Mouse (Mus musculus) MEL (cell line): ENCODE results near the gene Slc4a2. TPM values are rescaled to one million over a fixed set of nuclear protein-coding genes. Genes with fewer than 3 reads are reported as not detected.

Experiments used
- DNase-seq: peaks from one replicate; pipeline ENCODE4 v3.0.0; 2011; ENCODE audit warnings: low read depth, low spot score
- H3K27ac ChIP-seq: 2 replicates; pipeline ENCODE4 v1.5.1; 2012; ENCODE audit warnings: low read depth, mild to moderate bottlenecking, control low read depth, low read length, moderate library complexity; ENCODE audit not compliant: control insufficient read depth
- H3K27me3 ChIP-seq, 2 experiments: fragments of 150-350 bp in 1 of 2; sonication (generic) in 1 of 2; 2 replicates each; pipeline ENCODE4 v1.6.1; 2012; ENCODE audit warnings: low read length in 2 of 2, mild to moderate bottlenecking in 2 of 2, improper control_type of control experiment in 1 of 2, moderate library complexity in 1 of 2; ENCODE audit not compliant: insufficient read depth in 2 of 2, control insufficient read depth in 1 of 2
- H3K36me3 ChIP-seq, 2 experiments: 2 replicates each; pipeline ENCODE4 v1.6.1; 2012 to 2014; ENCODE audit warnings: low read length in 2 of 2, improper control_type of control experiment in 1 of 2, inconsistent platforms in 1 of 2, mild to moderate bottlenecking in 1 of 2; ENCODE audit not compliant: insufficient read depth in 2 of 2, control insufficient read depth in 1 of 2
- H3K4me1 ChIP-seq, 2 experiments: fragments of 150-350 bp in 1 of 2; sonication (generic) in 1 of 2; 2 replicates each; pipeline ENCODE4 v1.6.1; 2012; ENCODE audit warnings: low read length in 2 of 2, improper control_type of control experiment in 1 of 2, mild to moderate bottlenecking in 1 of 2; ENCODE audit not compliant: insufficient read depth in 2 of 2, control insufficient read depth in 1 of 2
- H3K4me3 ChIP-seq, 2 experiments: fragments of 150-350 bp in 1 of 2; sonication (generic) in 1 of 2; 2 replicates each; pipeline ENCODE4 v1.5.1; 2012; ENCODE audit warnings: low read depth in 2 of 2, low read length in 2 of 2, mild to moderate bottlenecking in 2 of 2, moderate library complexity in 2 of 2, control low read depth in 1 of 2, improper control_type of control experiment in 1 of 2; ENCODE audit not compliant: control insufficient read depth in 1 of 2, insufficient read depth in 1 of 2
- H3K79me2 ChIP-seq: 2 replicates; pipeline ENCODE4 v1.6.1; 2012; ENCODE audit warnings: mild to moderate bottlenecking, low read length, moderate library complexity; ENCODE audit not compliant: control insufficient read depth, poor library complexity, insufficient read depth
- H3K9ac ChIP-seq: 2 replicates; pipeline ENCODE4 v1.6.1; 2012; ENCODE audit warnings: low read depth, mild to moderate bottlenecking, control low read depth, low read length, moderate library complexity; ENCODE audit not compliant: control insufficient read depth, poor library complexity, severe bottlenecking
- H3K9me3 ChIP-seq: fragments of 150-350 bp; sonication (generic); replicated peaks from 2 replicates; pipeline ENCODE4 v1.6.1; 2012; ENCODE audit warnings: mild to moderate bottlenecking, low read length, improper control_type of control experiment, moderate library complexity; ENCODE audit not compliant: insufficient read depth
- BHLHE40 ChIP-seq: IDR thresholded peaks from 2 replicates; pipeline ENCODE4 v1.6.1; 2012; ENCODE audit warnings: low read depth, mild to moderate bottlenecking, inconsistent platforms, low read length, improper control_type of control experiment, borderline replicate concordance
- CHD1 ChIP-seq: IDR thresholded peaks from 2 replicates; pipeline ENCODE4 v1.6.1; 2012; ENCODE audit warnings: low read depth, mild to moderate bottlenecking, inconsistent platforms, low read length, improper control_type of control experiment
- CHD2 ChIP-seq: IDR thresholded peaks from 2 replicates; pipeline ENCODE4 v1.6.1; 2011; ENCODE audit warnings: low read length, improper control_type of control experiment
- CTCF ChIP-seq, 3 experiments: IDR thresholded peaks in 2 of 3; conservative IDR thresholded peaks in 1 of 3; 2 replicates each; pipeline ENCODE4 v1.5.1; 2011 to 2012; ENCODE audit warnings: low read length in 3 of 3, low read depth in 2 of 3, mild to moderate bottlenecking in 2 of 3, improper control_type of control experiment in 1 of 3, inconsistent platforms in 1 of 3, mixed read lengths in 1 of 3, moderate library complexity in 1 of 3; ENCODE audit not compliant: control insufficient read depth in 1 of 3, insufficient read depth in 1 of 3, poor library complexity in 1 of 3, severe bottlenecking in 1 of 3
- ELF1 ChIP-seq: IDR thresholded peaks from 2 replicates; pipeline ENCODE4 v1.6.1; 2014; ENCODE audit warnings: low read depth, mild to moderate bottlenecking, inconsistent platforms, low read length, improper control_type of control experiment, moderate library complexity
- EP300 ChIP-seq, 2 experiments: IDR thresholded peaks; 2 replicates each; pipeline ENCODE4 v1.6.1; 2011; ENCODE audit warnings: improper control_type of control experiment in 2 of 2, low read length in 2 of 2, low read depth in 1 of 2, mild to moderate bottlenecking in 1 of 2
- ETS1 ChIP-seq: IDR thresholded peaks from 2 replicates; pipeline ENCODE4 v1.6.1; 2012; ENCODE audit warnings: low read depth, mild to moderate bottlenecking, inconsistent platforms, low read length, improper control_type of control experiment, moderate library complexity
- GABPA ChIP-seq: IDR thresholded peaks from 2 replicates; pipeline ENCODE4 v1.6.1; 2012; ENCODE audit warnings: low read depth, mild to moderate bottlenecking, inconsistent platforms, low read length, improper control_type of control experiment, moderate library complexity
- GATA1 ChIP-seq: IDR thresholded peaks from 2 replicates; pipeline ENCODE4 v1.6.1; 2011; ENCODE audit warnings: low read depth, low read length, improper control_type of control experiment
- HCFC1 ChIP-seq: IDR thresholded peaks from 2 replicates; pipeline ENCODE4 v1.6.1; 2012; ENCODE audit warnings: low read depth, mild to moderate bottlenecking, inconsistent platforms, low read length, improper control_type of control experiment, moderate library complexity
- JUND ChIP-seq: IDR thresholded peaks from 2 replicates; pipeline ENCODE4 v1.6.1; 2011; ENCODE audit warnings: low read depth, mild to moderate bottlenecking, improper control_type of control experiment, low read length
- KAT2A ChIP-seq: conservative IDR thresholded peaks from 2 replicates; pipeline ENCODE4 v1.6.1; 2012; ENCODE audit warnings: low read depth, low read length, improper control_type of control experiment, inconsistent platforms
- MAFK ChIP-seq: IDR thresholded peaks from 2 replicates; pipeline ENCODE4 v1.6.1; 2011; ENCODE audit warnings: low read depth, mild to moderate bottlenecking, low read length, improper control_type of control experiment, borderline replicate concordance
- MAX ChIP-seq: IDR thresholded peaks from 2 replicates; pipeline ENCODE4 v1.6.1; 2011; ENCODE audit warnings: low read length, improper control_type of control experiment
- MAZ ChIP-seq: IDR thresholded peaks from 2 replicates; pipeline ENCODE4 v1.6.1; 2012; ENCODE audit warnings: low read depth, mild to moderate bottlenecking, inconsistent platforms, low read length, improper control_type of control experiment
- MEF2A ChIP-seq: IDR thresholded peaks from 2 replicates; pipeline ENCODE4 v1.6.1; 2014; ENCODE audit warnings: low read depth, mild to moderate bottlenecking, inconsistent platforms, low read length, improper control_type of control experiment; ENCODE audit not compliant: poor library complexity, insufficient replicate concordance, severe bottlenecking; ENCODE audit errors: extremely low read depth
- MXI1 ChIP-seq: IDR thresholded peaks from 2 replicates; pipeline ENCODE4 v1.6.1; 2011; ENCODE audit warnings: mild to moderate bottlenecking, low read depth, low read length, improper control_type of control experiment
- MYB ChIP-seq: IDR thresholded peaks from 2 replicates; pipeline ENCODE4 v1.6.1; 2011; ENCODE audit warnings: mild to moderate bottlenecking, low read depth, low read length, improper control_type of control experiment
- NELFE ChIP-seq: IDR thresholded peaks from 2 replicates; pipeline ENCODE4 v1.6.1; 2011; ENCODE audit warnings: low read depth, low read length, improper control_type of control experiment
- NRF1 ChIP-seq: IDR thresholded peaks from 2 replicates; pipeline ENCODE4 v1.6.1; 2014; ENCODE audit warnings: low read depth, mild to moderate bottlenecking, inconsistent platforms, low read length, improper control_type of control experiment, moderate library complexity; ENCODE audit not compliant: poor library complexity, insufficient read depth, severe bottlenecking
- POLR2A ChIP-seq, 2 experiments: IDR thresholded peaks; 2 replicates each; pipeline ENCODE4 v1.6.1; 2011 to 2012; ENCODE audit warnings: low read length in 2 of 2, mild to moderate bottlenecking in 2 of 2, control low read depth in 1 of 2, improper control_type of control experiment in 1 of 2, low read depth in 1 of 2, moderate library complexity in 1 of 2; ENCODE audit not compliant: control insufficient read depth in 1 of 2, insufficient read depth in 1 of 2, poor library complexity in 1 of 2
- POLR2AphosphoS2 ChIP-seq: IDR thresholded peaks from 2 replicates; pipeline ENCODE4 v1.6.1; 2011; ENCODE audit warnings: low read length, improper control_type of control experiment
- POLR2AphosphoS5 ChIP-seq: IDR thresholded peaks from 2 replicates; pipeline ENCODE4 v1.6.1; 2012; ENCODE audit warnings: low read depth, borderline replicate concordance, mild to moderate bottlenecking, inconsistent platforms, low read length, moderate library complexity, mixed read lengths
- RAD21 ChIP-seq: IDR thresholded peaks from 2 replicates; pipeline ENCODE4 v1.6.1; 2011; ENCODE audit warnings: mild to moderate bottlenecking, low read depth, low read length, improper control_type of control experiment
- RCOR1 ChIP-seq: IDR thresholded peaks from 2 replicates; pipeline ENCODE4 v1.6.1; 2012; ENCODE audit warnings: low read depth, mild to moderate bottlenecking, inconsistent platforms, low read length, improper control_type of control experiment
- SIN3A ChIP-seq: IDR thresholded peaks from 2 replicates; pipeline ENCODE4 v1.6.1; 2012; ENCODE audit warnings: low read length, improper control_type of control experiment, inconsistent platforms
- SMC3 ChIP-seq: IDR thresholded peaks from 2 replicates; pipeline ENCODE4 v1.6.1; 2011; ENCODE audit warnings: low read depth, low read length, improper control_type of control experiment
- TAL1 ChIP-seq: IDR thresholded peaks from 2 replicates; pipeline ENCODE4 v1.6.1; 2012; ENCODE audit warnings: mild to moderate bottlenecking, inconsistent platforms, low read length, moderate library complexity, mixed read lengths
- TCF12 ChIP-seq: IDR thresholded peaks from 2 replicates; pipeline ENCODE4 v1.6.1; 2014; ENCODE audit warnings: low read depth, mild to moderate bottlenecking, inconsistent platforms, low read length, improper control_type of control experiment, moderate library complexity
- USF1 ChIP-seq: IDR thresholded peaks from 2 replicates; pipeline ENCODE4 v1.6.1; 2014; ENCODE audit warnings: low read depth, mild to moderate bottlenecking, inconsistent platforms, low read length, improper control_type of control experiment, moderate library complexity
- ZC3H11A ChIP-seq: IDR thresholded peaks from 2 replicates; pipeline ENCODE4 v1.6.1; 2012; ENCODE audit warnings: low read depth, mild to moderate bottlenecking, inconsistent platforms, low read length, improper control_type of control experiment
- ZKSCAN1 ChIP-seq: IDR thresholded peaks from 2 replicates; pipeline ENCODE4 v1.6.1; 2012; ENCODE audit warnings: low read depth, mild to moderate bottlenecking, inconsistent platforms, low read length, improper control_type of control experiment, moderate library complexity
- ZMIZ1 ChIP-seq: IDR thresholded peaks from 2 replicates; pipeline ENCODE4 v1.6.1; 2012; ENCODE audit warnings: low read depth, mild to moderate bottlenecking, inconsistent platforms, low read length, improper control_type of control experiment, moderate library complexity
- ZNF384 ChIP-seq: IDR thresholded peaks from 2 replicates; pipeline ENCODE4 v1.6.1; 2012; ENCODE audit warnings: low read depth, mild to moderate bottlenecking, inconsistent platforms, low read length, improper control_type of control experiment
- polyA plus RNA-seq, 2 experiments: library from polyadenylated mRNA; stranded (reverse) in 1 of 2; unstranded in 1 of 2; fragments of >175 nt in 1 of 2; fragments of >200 nt in 1 of 2; gene quantifications; 2 replicates each; pipeline versions ENCODE4 v1.2.1 to v1.2.4; 2012; ENCODE audit warnings: low replicate concordance in 2 of 2, low read depth in 1 of 2; ENCODE audit not compliant: insufficient read length in 2 of 2, insufficient read depth in 1 of 2, missing spikeins in 1 of 2
- total RNA-seq: library from RNA; depleted of rRNA; stranded (reverse); fragments of 300-350 nt; gene quantifications from 2 replicates; pipeline ENCODE4 v1.2.3, GENCODE M21; 2012; rRNA removed

Gene Slc4a2
- 20.1 and 20.9 TPM in 2 replicates for total RNA-seq
- polyA plus RNA-seq = 10 to 100 TPM in 1 of 2 experiments, not detected in 1; 56.3 TPM

DNA sequence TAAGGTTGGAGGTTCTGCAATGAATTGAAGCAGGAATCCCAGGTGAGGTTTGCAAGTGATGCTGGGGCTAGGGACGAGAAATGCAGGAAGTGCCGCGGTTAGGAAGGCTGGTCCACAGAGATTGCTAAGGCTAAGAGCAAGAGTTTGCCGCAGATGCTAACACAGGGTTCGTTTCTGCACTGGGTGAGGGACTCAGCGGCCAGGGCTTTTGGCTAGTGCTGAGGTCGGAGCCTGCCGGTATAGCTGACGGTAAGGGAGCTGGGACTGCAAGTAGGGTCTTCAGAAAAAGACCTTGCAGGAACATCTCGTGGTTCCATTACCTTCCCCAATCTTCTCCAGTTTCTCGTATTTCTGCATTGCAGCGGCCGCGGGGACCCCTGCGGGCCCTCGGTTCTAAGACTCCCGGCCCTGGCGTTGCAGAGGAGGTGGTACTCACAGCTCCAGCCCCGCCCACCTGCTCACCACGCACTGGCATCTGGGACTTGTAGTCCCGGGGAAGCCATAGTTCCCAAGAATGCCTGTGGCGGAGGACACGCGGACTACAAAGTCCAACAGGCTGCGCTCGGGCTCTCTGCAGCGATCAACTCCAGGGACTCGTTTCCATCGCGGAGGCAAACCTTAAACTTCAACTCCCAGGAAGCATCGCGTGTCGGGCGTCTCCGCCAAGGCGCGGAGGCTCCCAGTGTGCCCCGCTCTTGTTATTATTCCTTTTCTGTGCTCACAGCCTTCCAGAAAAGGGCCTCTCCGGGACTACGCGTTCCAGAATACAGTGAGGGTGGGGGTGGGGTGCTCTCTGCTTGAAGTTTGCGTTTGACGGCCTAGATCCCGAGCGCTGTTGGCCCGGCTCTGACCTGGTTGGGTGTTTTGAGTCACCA is at the start of gene Slc4a2, which contains the start of gene Cdk5:
TSS of gene Slc4a2 (plus strand) at position 709 of the 875 bp plus-strand sequence.
TSS of gene Cdk5 (minus strand) at position 402 of the 875 bp plus-strand sequence.
- H3K9me3 ChIP-seq = no peaks in the 10 kb centered on the region
- peaks cover 6 to 22% of the 10 kb centered on the region in 2 experiments for H3K4me1 ChIP-seq
- peak within 1 kb of the TSS; percentile 70 to 73 for H3K4me3 ChIP-seq
- H3K79me2 ChIP-seq = peaks cover 14% of the 10 kb centered on the region
- no peaks in the 10 kb centered on the region for H3K27me3 ChIP-seq
- peak; percentile 100 for DNase-seq
- peak within 1 kb of the TSS; percentile 78 for H3K9ac ChIP-seq
- peaks cover 0 to 17% of the 10 kb centered on the region in 2 experiments; a peak in 2 of 4 replicates for H3K36me3 ChIP-seq
- H3K27ac ChIP-seq = peak within 1 kb of the TSS; percentile 60
- no peak for TF ChIP-seq ZKSCAN1
- TF ChIP-seq ELF1 = peak; percentile 87
- 0 out of 2 replicates have a peak, but pooled peaks have one; percentile 5 for TF ChIP-seq SMC3
- peak; percentile 98 for TF ChIP-seq SIN3A
- TF ChIP-seq MAFK = no peak
- no peak; the same call in none of the 2 replicates for TF ChIP-seq ETS1
- peak; percentile 60 for TF ChIP-seq USF1
- peak; percentile 29; the same call in 1 of the 2 replicates for TF ChIP-seq TAL1
- peak; percentile 63 for TF ChIP-seq NRF1
- TF ChIP-seq POLR2A (IDR thresholded peaks at IDR 0.05; ENCODE audit: control insufficient read depth in 1 of 2, insufficient read depth in 1 of 2, low read depth in 1 of 2, low read length in 2 of 2, poor library complexity in 1 of 2) = peak; percentile 57 to 91
- peak; percentile 96 for TF ChIP-seq HCFC1
- TF ChIP-seq CTCF (IDR thresholded peaks at IDR 0.05 in 2 of 3, conservative IDR thresholded peaks at IDR 0.05 in 1 of 3; ENCODE audit: control insufficient read depth in 1 of 3, insufficient read depth in 1 of 3, low read depth in 2 of 3, low read length in 3 of 3, poor library complexity in 1 of 3, severe bottlenecking in 1 of 3) = no peak
- TF ChIP-seq MYB = no peak
- no peak for TF ChIP-seq POLR2AphosphoS5
- peak; percentile 56 for TF ChIP-seq CHD2
- no peak for TF ChIP-seq CHD1
- no peak for TF ChIP-seq JUND
- TF ChIP-seq RAD21 = no peak
- peak; percentile 41; the same call in 1 of the 2 replicates for TF ChIP-seq GATA1
- TF ChIP-seq MAX = peak; percentile 72; the same call in 1 of the 2 replicates
- peak; percentile 76 for TF ChIP-seq NELFE
- peak; percentile 47; the same call in 1 of the 2 replicates for TF ChIP-seq GABPA
- no peak for TF ChIP-seq ZNF384
- peak; percentile 85 for TF ChIP-seq ZMIZ1
- peak; percentile 91 for TF ChIP-seq MXI1
- peak; percentile 88; the same call in 1 of the 2 replicates for TF ChIP-seq POLR2AphosphoS2
- TF ChIP-seq MEF2A = no peak
- no peak for TF ChIP-seq ZC3H11A
- TF ChIP-seq RCOR1 = 0 out of 2 replicates have a peak, but pooled peaks have one; percentile 23
- TF ChIP-seq EP300 (IDR thresholded peaks at IDR 0.05; ENCODE audit: low read depth in 1 of 2, low read length in 2 of 2) = 0 out of 4 replicates have a peak, but pooled peaks of 1 of the 2 experiments have one; percentile 10
- TF ChIP-seq KAT2A = peak; percentile 99
- peak; percentile 85 for TF ChIP-seq MAZ
- TF ChIP-seq TCF12 = peak; percentile 82
- TF ChIP-seq BHLHE40 = peak; percentile 52; the same call in 1 of the 2 replicates
